Mouse (Mus musculus) embryonic facial prominence, embryonic 11.5 days (tissue): ENCODE results near the gene Stk11. TPM values are rescaled to one million over a fixed set of nuclear protein-coding genes. Genes with fewer than 3 reads are reported as not detected.
A peak's percentile ranks its signal among the peaks of the same experiment; 100 is the strongest.

ENCODE experiments used
- ATAC-seq: fragments of 200-750 bp; cut with Nextera tagmentation; replicated peaks from 2 replicates; pipeline ENCODE4 v1.8.0; 2017; ENCODE audit warnings: low read depth; ENCODE audit not compliant: insufficient number of reproducible peaks, low FRiP score, low TSS enrichment
- DNase-seq: peaks from one replicate; pipeline ENCODE4 v3.0.0-alpha.2; 2015; ENCODE audit warnings: low spot score
- H3K27ac ChIP-seq: fragments of 300-500 bp; sonication (generic); replicated peaks from 2 replicates; pipeline ENCODE4 v1.5.1; 2014; ENCODE audit warnings: mild to moderate bottlenecking, low read depth, low read length, control low read depth
- H3K27me3 ChIP-seq: fragments of 300-500 bp; sonication (generic); 2 replicates; pipeline ENCODE4 v1.6.1; 2014; ENCODE audit warnings: mild to moderate bottlenecking, low read length, moderate library complexity, mixed read lengths; ENCODE audit not compliant: control insufficient read depth, insufficient read depth
- H3K36me3 ChIP-seq: fragments of 300-500 bp; sonication (generic); replicated peaks from 2 replicates; pipeline ENCODE4 v1.6.1; 2014; ENCODE audit warnings: low read depth, mild to moderate bottlenecking, low read length, moderate library complexity, mixed read lengths; ENCODE audit not compliant: control insufficient read depth, insufficient read depth
- H3K4me1 ChIP-seq: fragments of 300-500 bp; sonication (generic); 2 replicates; pipeline ENCODE4 v1.6.1; 2014; ENCODE audit warnings: low read length, mixed read lengths; ENCODE audit not compliant: control insufficient read depth, insufficient read depth
- H3K4me2 ChIP-seq: fragments of 300-500 bp; sonication (generic); 2 replicates; pipeline ENCODE4 v1.6.1; 2014; ENCODE audit warnings: low read depth, mild to moderate bottlenecking, control low read depth, low read length, moderate library complexity
- H3K4me3 ChIP-seq: fragments of 300-500 bp; sonication (generic); 2 replicates; pipeline ENCODE4 v1.5.1; 2014; ENCODE audit warnings: low read depth, low read length, control low read depth
- H3K9ac ChIP-seq: fragments of 300-500 bp; sonication (generic); replicated peaks from 2 replicates; pipeline ENCODE4 v1.6.1; 2014; ENCODE audit warnings: mild to moderate bottlenecking, control low read depth, low read length
- H3K9me3 ChIP-seq: fragments of 300-500 bp; sonication (generic); replicated peaks from 2 replicates; pipeline ENCODE4 v1.6.1; 2016; ENCODE audit warnings: mild to moderate bottlenecking, low read length, inconsistent platforms, mixed read lengths; ENCODE audit not compliant: control insufficient read depth
- WGBS: fragments of 180-500 bp; shearing (Covaris S2); extraction: QIAGEN DNeasy Blood & Tissue Kit; methylation state at CpG from one replicate; pipeline ENCODE4 v1.1.7; 2014; 5-methylcytosine and 5-hydroxymethylcytosine counted together
- polyA plus RNA-seq: library from polyadenylated mRNA; unstranded; fragments of >200 nt; fragmentation: Nextera tagmentation; extraction: Ambion mirVana; gene quantifications from 2 replicates; pipeline ENCODE4 v1.2.1, GENCODE M21; 2014

Stk11 gene
- polyA plus RNA-seq, 1 experiment from 2014 or later: 16.6 TPM

GRCm38 (mm10) chr10:80087483-80087882 lies 28.1 kb upstream of the Stk11 start:
- DNase-seq: no peak
- Histone ChIP-seq H3K9me3 (no peaks in the 10 kb centered on the region), H3K4me1 (no peaks in the 10 kb centered on the region), H3K9ac (no peak overlapping the region), H3K36me3 (no peaks in the 10 kb centered on the region), H3K4me2 (no peak overlapping the region), H3K27ac (no peak overlapping the region), H3K27me3 (no peaks in the 10 kb centered on the region), H3K4me3 (no peak overlapping the region)
- no peak for ATAC-seq
- WGBS: 93% methylated on average over 8 of the region's 8 CpGs

- Histone ChIP-seq H3K36me3 (no peaks in the 10 kb centered on the region), H3K4me1 (no peaks in the 10 kb centered on the region), H3K9me3 (no peaks in the 10 kb centered on the region), H3K4me3 (no peak overlapping the region), H3K4me2 (no peak overlapping the region), H3K9ac (no peak overlapping the region), H3K27ac (no peak overlapping the region), H3K27me3 (no peaks in the 10 kb centered on the region)
- 51% methylated on average over 4 of the region's 4 CpGs for WGBS
- DNase-seq: no peak
- ATAC-seq: no peak
Measured at GRCm38 (mm10) chr10:80089146-80089545, 26.5 kb upstream of the Stk11 start.

- ATAC-seq: no peak
- Histone ChIP-seq H3K4me3 (no peak overlapping the region), H3K9ac (no peak overlapping the region), H3K4me2 (no peak overlapping the region), H3K4me1 (no peaks in the 10 kb centered on the region), H3K27me3 (no peaks in the 10 kb centered on the region), H3K36me3 (no peaks in the 10 kb centered on the region), H3K27ac (no peak overlapping the region), H3K9me3 (no peaks in the 10 kb centered on the region)
- 94% methylated on average over 6 of the region's 6 CpGs for WGBS
- DNase-seq: no peak
Measured at GRCm38 (mm10) chr10:80091527-80091926, 24.1 kb upstream of the Stk11 start.

- Histone ChIP-seq H3K4me1 (no peaks in the 10 kb centered on the region), H3K4me2 (no peak overlapping the region), H3K36me3 (no peaks in the 10 kb centered on the region), H3K27ac (no peak overlapping the region), H3K9ac (no peak overlapping the region), H3K4me3 (no peak overlapping the region), H3K27me3 (no peaks in the 10 kb centered on the region), H3K9me3 (no peaks in the 10 kb centered on the region)
- no peak for DNase-seq
- WGBS: 80% methylated on average over 5 of the region's 5 CpGs
- no peak for ATAC-seq
Measured at GRCm38 (mm10) chr10:80092690-80093089, 22.9 kb upstream of the Stk11 start.

GRCm38 (mm10) chr10:80094085-80094484 lies 21.5 kb upstream of the Stk11 start:
- Histone ChIP-seq H3K27me3 (no peaks in the 10 kb centered on the region), H3K9me3 (no peaks in the 10 kb centered on the region), H3K27ac (no peak overlapping the region), H3K9ac (no peak overlapping the region), H3K4me1 (no peaks in the 10 kb centered on the region), H3K4me3 (no peak overlapping the region), H3K36me3 (no peaks in the 10 kb centered on the region), H3K4me2 (no peak overlapping the region)
- ATAC-seq (no peak), DNase-seq (no peak)
- 86% methylated on average over 6 of the region's 6 CpGs for WGBS

GRCm38 (mm10) chr10:80094684-80095083 lies 20.9 kb upstream of the Stk11 start:
- H3K4me1 ChIP-seq: no peaks in the 10 kb centered on the region
- no peak for DNase-seq

GRCm38 (mm10) chr10:80095547-80095946 lies 20.1 kb upstream of the Stk11 start:
- DNase-seq (no peak), ATAC-seq (no peak)
- Histone ChIP-seq H3K9me3 (no peaks in the 10 kb centered on the region), H3K36me3 (no peaks in the 10 kb centered on the region), H3K9ac (no peak overlapping the region), H3K4me2 (no peak overlapping the region), H3K27ac (no peak overlapping the region), H3K27me3 (no peaks in the 10 kb centered on the region), H3K4me1 (no peaks in the 10 kb centered on the region), H3K4me3 (no peak overlapping the region)
- 92% methylated on average over 5 of the region's 5 CpGs for WGBS

More at GRCm38 (mm10) chr10:80094684-80095083, 20.9 kb upstream of the Stk11 start:
- no peaks in the 10 kb centered on the region for H3K36me3 ChIP-seq
- no peaks in the 10 kb centered on the region for H3K27me3 ChIP-seq
- no peak for ATAC-seq
- H3K9ac ChIP-seq: no peak overlapping the region
- no peak overlapping the region for H3K4me3 ChIP-seq
- 83% methylated on average over 3 of the region's 3 CpGs for WGBS
- H3K4me2 ChIP-seq: no peak overlapping the region
- H3K9me3 ChIP-seq: no peaks in the 10 kb centered on the region
- no peak overlapping the region for H3K27ac ChIP-seq

- Histone ChIP-seq H3K4me1 (0 out of 2 replicates have a peak, but pooled peaks cover 3% of the 10 kb centered on the region), H3K4me2 (no peak overlapping the region), H3K36me3 (no peaks in the 10 kb centered on the region), H3K4me3 (no peak overlapping the region), H3K27me3 (no peaks in the 10 kb centered on the region), H3K27ac (no peak overlapping the region), H3K9ac (no peak overlapping the region), H3K9me3 (no peaks in the 10 kb centered on the region)
- ATAC-seq (no peak), DNase-seq (peak; percentile 49)
- 33% methylated on average over 3 of the region's 7 CpGs for WGBS
Measured at GRCm38 (mm10) chr10:80097275-80097674, 18.3 kb upstream of the Stk11 start.
